Mouse (Mus musculus) MEL (cell line): ENCODE measurements around the gene Pmpca. TPM values are rescaled to one million over a fixed set of nuclear protein-coding genes. Genes with fewer than 3 reads are reported as not detected.

Source experiments
- DNase-seq: peaks from one replicate; pipeline ENCODE4 v3.0.0; 2011; ENCODE audit warnings: low read depth, low spot score
- H3K27ac ChIP-seq: 2 replicates; pipeline ENCODE4 v1.5.1; 2012; ENCODE audit warnings: low read depth, mild to moderate bottlenecking, control low read depth, low read length, moderate library complexity; ENCODE audit not compliant: control insufficient read depth
- H3K27me3 ChIP-seq, 2 experiments: fragments of 150-350 bp in 1 of 2; sonication (generic) in 1 of 2; 2 replicates each; pipeline ENCODE4 v1.6.1; 2012; ENCODE audit warnings: low read length in 2 of 2, mild to moderate bottlenecking in 2 of 2, improper control_type of control experiment in 1 of 2, moderate library complexity in 1 of 2; ENCODE audit not compliant: insufficient read depth in 2 of 2, control insufficient read depth in 1 of 2
- H3K36me3 ChIP-seq, 2 experiments: 2 replicates each; pipeline ENCODE4 v1.6.1; 2012 to 2014; ENCODE audit warnings: low read length in 2 of 2, improper control_type of control experiment in 1 of 2, inconsistent platforms in 1 of 2, mild to moderate bottlenecking in 1 of 2; ENCODE audit not compliant: insufficient read depth in 2 of 2, control insufficient read depth in 1 of 2
- H3K4me1 ChIP-seq, 2 experiments: fragments of 150-350 bp in 1 of 2; sonication (generic) in 1 of 2; 2 replicates each; pipeline ENCODE4 v1.6.1; 2012; ENCODE audit warnings: low read length in 2 of 2, improper control_type of control experiment in 1 of 2, mild to moderate bottlenecking in 1 of 2; ENCODE audit not compliant: insufficient read depth in 2 of 2, control insufficient read depth in 1 of 2
- H3K4me3 ChIP-seq, 2 experiments: fragments of 150-350 bp in 1 of 2; sonication (generic) in 1 of 2; 2 replicates each; pipeline ENCODE4 v1.5.1; 2012; ENCODE audit warnings: low read depth in 2 of 2, low read length in 2 of 2, mild to moderate bottlenecking in 2 of 2, moderate library complexity in 2 of 2, control low read depth in 1 of 2, improper control_type of control experiment in 1 of 2; ENCODE audit not compliant: control insufficient read depth in 1 of 2, insufficient read depth in 1 of 2
- H3K79me2 ChIP-seq: 2 replicates; pipeline ENCODE4 v1.6.1; 2012; ENCODE audit warnings: mild to moderate bottlenecking, low read length, moderate library complexity; ENCODE audit not compliant: control insufficient read depth, poor library complexity, insufficient read depth
- H3K9ac ChIP-seq: 2 replicates; pipeline ENCODE4 v1.6.1; 2012; ENCODE audit warnings: low read depth, mild to moderate bottlenecking, control low read depth, low read length, moderate library complexity; ENCODE audit not compliant: control insufficient read depth, poor library complexity, severe bottlenecking
- H3K9me3 ChIP-seq: fragments of 150-350 bp; sonication (generic); replicated peaks from 2 replicates; pipeline ENCODE4 v1.6.1; 2012; ENCODE audit warnings: mild to moderate bottlenecking, low read length, improper control_type of control experiment, moderate library complexity; ENCODE audit not compliant: insufficient read depth
- BHLHE40 ChIP-seq: IDR thresholded peaks from 2 replicates; pipeline ENCODE4 v1.6.1; 2012; ENCODE audit warnings: low read depth, mild to moderate bottlenecking, inconsistent platforms, low read length, improper control_type of control experiment, borderline replicate concordance
- CHD2 ChIP-seq: IDR thresholded peaks from 2 replicates; pipeline ENCODE4 v1.6.1; 2011; ENCODE audit warnings: low read length, improper control_type of control experiment
- CTCF ChIP-seq, 3 experiments: IDR thresholded peaks in 2 of 3; conservative IDR thresholded peaks in 1 of 3; 2 replicates each; pipeline ENCODE4 v1.5.1; 2011 to 2012; ENCODE audit warnings: low read length in 3 of 3, low read depth in 2 of 3, mild to moderate bottlenecking in 2 of 3, improper control_type of control experiment in 1 of 3, inconsistent platforms in 1 of 3, mixed read lengths in 1 of 3, moderate library complexity in 1 of 3; ENCODE audit not compliant: control insufficient read depth in 1 of 3, insufficient read depth in 1 of 3, poor library complexity in 1 of 3, severe bottlenecking in 1 of 3
- E2F4 ChIP-seq: IDR thresholded peaks from 2 replicates; pipeline ENCODE4 v1.6.1; 2011; ENCODE audit warnings: low read depth, low read length, improper control_type of control experiment, borderline replicate concordance
- ELF1 ChIP-seq: IDR thresholded peaks from 2 replicates; pipeline ENCODE4 v1.6.1; 2014; ENCODE audit warnings: low read depth, mild to moderate bottlenecking, inconsistent platforms, low read length, improper control_type of control experiment, moderate library complexity
- ETS1 ChIP-seq: IDR thresholded peaks from 2 replicates; pipeline ENCODE4 v1.6.1; 2012; ENCODE audit warnings: low read depth, mild to moderate bottlenecking, inconsistent platforms, low read length, improper control_type of control experiment, moderate library complexity
- JUND ChIP-seq: IDR thresholded peaks from 2 replicates; pipeline ENCODE4 v1.6.1; 2011; ENCODE audit warnings: low read depth, mild to moderate bottlenecking, improper control_type of control experiment, low read length
- KAT2A ChIP-seq: conservative IDR thresholded peaks from 2 replicates; pipeline ENCODE4 v1.6.1; 2012; ENCODE audit warnings: low read depth, low read length, improper control_type of control experiment, inconsistent platforms
- MAFK ChIP-seq: IDR thresholded peaks from 2 replicates; pipeline ENCODE4 v1.6.1; 2011; ENCODE audit warnings: low read depth, mild to moderate bottlenecking, low read length, improper control_type of control experiment, borderline replicate concordance
- MAX ChIP-seq: IDR thresholded peaks from 2 replicates; pipeline ENCODE4 v1.6.1; 2011; ENCODE audit warnings: low read length, improper control_type of control experiment
- MAZ ChIP-seq: IDR thresholded peaks from 2 replicates; pipeline ENCODE4 v1.6.1; 2012; ENCODE audit warnings: low read depth, mild to moderate bottlenecking, inconsistent platforms, low read length, improper control_type of control experiment
- MEF2A ChIP-seq: IDR thresholded peaks from 2 replicates; pipeline ENCODE4 v1.6.1; 2014; ENCODE audit warnings: low read depth, mild to moderate bottlenecking, inconsistent platforms, low read length, improper control_type of control experiment; ENCODE audit not compliant: poor library complexity, insufficient replicate concordance, severe bottlenecking; ENCODE audit errors: extremely low read depth
- MYC ChIP-seq: IDR thresholded peaks from 2 replicates; pipeline ENCODE4 v1.6.1; 2011; ENCODE audit warnings: low read depth, mild to moderate bottlenecking, low read length, improper control_type of control experiment, moderate library complexity
- NELFE ChIP-seq: IDR thresholded peaks from 2 replicates; pipeline ENCODE4 v1.6.1; 2011; ENCODE audit warnings: low read depth, low read length, improper control_type of control experiment
- POLR2A ChIP-seq, 2 experiments: IDR thresholded peaks; 2 replicates each; pipeline ENCODE4 v1.6.1; 2011 to 2012; ENCODE audit warnings: low read length in 2 of 2, mild to moderate bottlenecking in 2 of 2, control low read depth in 1 of 2, improper control_type of control experiment in 1 of 2, low read depth in 1 of 2, moderate library complexity in 1 of 2; ENCODE audit not compliant: control insufficient read depth in 1 of 2, insufficient read depth in 1 of 2, poor library complexity in 1 of 2
- POLR2AphosphoS2 ChIP-seq: IDR thresholded peaks from 2 replicates; pipeline ENCODE4 v1.6.1; 2011; ENCODE audit warnings: low read length, improper control_type of control experiment
- RCOR1 ChIP-seq: IDR thresholded peaks from 2 replicates; pipeline ENCODE4 v1.6.1; 2012; ENCODE audit warnings: low read depth, mild to moderate bottlenecking, inconsistent platforms, low read length, improper control_type of control experiment
- SMC3 ChIP-seq: IDR thresholded peaks from 2 replicates; pipeline ENCODE4 v1.6.1; 2011; ENCODE audit warnings: low read depth, low read length, improper control_type of control experiment
- TAL1 ChIP-seq: IDR thresholded peaks from 2 replicates; pipeline ENCODE4 v1.6.1; 2012; ENCODE audit warnings: mild to moderate bottlenecking, inconsistent platforms, low read length, moderate library complexity, mixed read lengths
- TBP ChIP-seq: IDR thresholded peaks from 2 replicates; pipeline ENCODE4 v1.8.0; 2011; ENCODE audit warnings: low read depth, low read length, improper control_type of control experiment
- TCF12 ChIP-seq: IDR thresholded peaks from 2 replicates; pipeline ENCODE4 v1.6.1; 2014; ENCODE audit warnings: low read depth, mild to moderate bottlenecking, inconsistent platforms, low read length, improper control_type of control experiment, moderate library complexity
- UBTF ChIP-seq: IDR thresholded peaks from 2 replicates; pipeline ENCODE4 v1.6.1; 2012; ENCODE audit warnings: low read depth, mild to moderate bottlenecking, inconsistent platforms, low read length, improper control_type of control experiment, moderate library complexity, borderline replicate concordance; ENCODE audit not compliant: insufficient read depth
- USF1 ChIP-seq: IDR thresholded peaks from 2 replicates; pipeline ENCODE4 v1.6.1; 2014; ENCODE audit warnings: low read depth, mild to moderate bottlenecking, inconsistent platforms, low read length, improper control_type of control experiment, moderate library complexity
- ZC3H11A ChIP-seq: IDR thresholded peaks from 2 replicates; pipeline ENCODE4 v1.6.1; 2012; ENCODE audit warnings: low read depth, mild to moderate bottlenecking, inconsistent platforms, low read length, improper control_type of control experiment
- ZKSCAN1 ChIP-seq: IDR thresholded peaks from 2 replicates; pipeline ENCODE4 v1.6.1; 2012; ENCODE audit warnings: low read depth, mild to moderate bottlenecking, inconsistent platforms, low read length, improper control_type of control experiment, moderate library complexity
- ZMIZ1 ChIP-seq: IDR thresholded peaks from 2 replicates; pipeline ENCODE4 v1.6.1; 2012; ENCODE audit warnings: low read depth, mild to moderate bottlenecking, inconsistent platforms, low read length, improper control_type of control experiment, moderate library complexity
- polyA plus RNA-seq, 2 experiments: library from polyadenylated mRNA; stranded (reverse) in 1 of 2; unstranded in 1 of 2; fragments of >175 nt in 1 of 2; fragments of >200 nt in 1 of 2; gene quantifications; 2 replicates each; pipeline versions ENCODE4 v1.2.1 to v1.2.4; 2012; ENCODE audit warnings: low replicate concordance in 2 of 2, low read depth in 1 of 2; ENCODE audit not compliant: insufficient read length in 2 of 2, insufficient read depth in 1 of 2, missing spikeins in 1 of 2
- total RNA-seq: library from RNA; depleted of rRNA; stranded (reverse); fragments of 300-350 nt; gene quantifications from 2 replicates; pipeline ENCODE4 v1.2.3, GENCODE M21; 2012

Pmpca gene
- total and polyA plus RNA-seq, 3 experiments: 46.4 to 166 (median 96.5) TPM

GRCm38 (mm10) chr2:26364738-26365465, 24.2 kb upstream of the Pmpca start:
- no peaks in the 10 kb centered on the region for H3K79me2 ChIP-seq
- no peak overlapping the region for H3K4me3 ChIP-seq
- H3K4me1 ChIP-seq: no peaks in the 10 kb centered on the region
- H3K9ac ChIP-seq: no peak overlapping the region
- no peak for DNase-seq
- H3K36me3 ChIP-seq: peaks cover 0 to 3% of the 10 kb centered on the region in 2 experiments; a peak in 2 of 4 replicates
- no peaks in the 10 kb centered on the region for H3K9me3 ChIP-seq
- H3K27me3 ChIP-seq: no peaks in the 10 kb centered on the region
- H3K27ac ChIP-seq: no peak overlapping the region
- TF ChIP-seq POLR2AphosphoS2 (no peak), ELF1 (no peak), CHD2 (no peak), E2F4 (no peak), USF1 (no peak), MYC (no peak), CTCF (IDR thresholded peaks at IDR 0.05 in 2 of 3, conservative IDR thresholded peaks at IDR 0.05 in 1 of 3; ENCODE audit: control insufficient read depth in 1 of 3, insufficient read depth in 1 of 3, low read depth in 2 of 3, low read length in 3 of 3, poor library complexity in 1 of 3, severe bottlenecking in 1 of 3) (no peak), RCOR1 (no peak), BHLHE40 (no peak), TCF12 (no peak), SMC3 (no peak), KAT2A (no peak), UBTF (no peak), ZKSCAN1 (no peak), NELFE (no peak)

DNA sequence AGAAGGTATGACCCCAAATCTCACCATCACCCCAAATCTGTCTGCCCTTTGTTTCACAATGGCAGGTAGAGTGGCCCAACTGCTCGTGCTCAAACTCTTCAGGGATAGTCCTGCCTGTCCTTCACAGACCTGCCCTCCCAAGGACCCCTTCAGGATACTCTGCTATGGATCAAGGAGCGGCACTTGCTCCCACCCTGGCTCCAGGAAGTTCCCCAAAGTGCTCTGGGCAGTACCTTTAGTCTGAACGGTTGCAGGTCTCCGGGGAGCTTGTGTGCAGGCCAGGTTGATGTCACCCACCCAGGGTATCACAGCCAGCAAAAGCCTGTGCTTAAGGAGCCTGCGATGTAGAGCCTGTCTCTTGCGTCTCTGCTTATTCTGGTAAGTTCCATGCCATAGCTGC, 21.2 kb upstream of the Pmpca start:
- no peak for DNase-seq
- no peaks in the 10 kb centered on the region for H3K9me3 ChIP-seq
- H3K4me1 ChIP-seq: no peaks in the 10 kb centered on the region
- no peak for TF ChIP-seq UBTF
- TF ChIP-seq ZC3H11A: no peak
- TF ChIP-seq SMC3: no peak
- no peak for TF ChIP-seq MAZ
- no peak for TF ChIP-seq CTCF (IDR thresholded peaks at IDR 0.05 in 2 of 3, conservative IDR thresholded peaks at IDR 0.05 in 1 of 3; ENCODE audit: control insufficient read depth in 1 of 3, insufficient read depth in 1 of 3, low read depth in 2 of 3, low read length in 3 of 3, poor library complexity in 1 of 3, severe bottlenecking in 1 of 3)
- TF ChIP-seq RCOR1: no peak
- TF ChIP-seq TBP: no peak
- TF ChIP-seq POLR2A (IDR thresholded peaks at IDR 0.05; ENCODE audit: control insufficient read depth in 1 of 2, insufficient read depth in 1 of 2, low read depth in 1 of 2, low read length in 2 of 2, poor library complexity in 1 of 2): no peak
- TF ChIP-seq JUND: no peak
- TF ChIP-seq MAX: no peak
- no peak for TF ChIP-seq ZMIZ1
- no peak for TF ChIP-seq ETS1
- no peak for TF ChIP-seq USF1
- no peak for TF ChIP-seq TAL1
- TF ChIP-seq ELF1: no peak
- no peak for TF ChIP-seq NELFE
- TF ChIP-seq MEF2A: no peak
- no peak for TF ChIP-seq TCF12
- TF ChIP-seq MAFK: no peak
- TF ChIP-seq, all 39 proteins: peak for 0
- Histone ChIP-seq H3K27ac (no peak overlapping the region), H3K4me3 (no peak overlapping the region), H3K27me3 (no peaks in the 10 kb centered on the region), H3K36me3 (peaks cover 0 to 7% of the 10 kb centered on the region in 2 experiments; a peak in 2 of 4 replicates), H3K9ac (no peak overlapping the region), H3K79me2 (no peaks in the 10 kb centered on the region)
